Mouse (Mus musculus) lung, postnatal 0 days (tissue): ENCODE data around the gene Hhipl1.

Experiments
- CTCF ChIP-seq: IDR thresholded peaks from 2 replicates; pipeline ENCODE4 v1.5.1; 2016; ENCODE audit warnings: antibody characterized with exemption, mild to moderate bottlenecking
- EP300 ChIP-seq: IDR thresholded peaks from 2 replicates; pipeline ENCODE4 v1.6.1; 2016; ENCODE audit warnings: antibody characterized with exemption, mild to moderate bottlenecking, control low read depth

DNA sequence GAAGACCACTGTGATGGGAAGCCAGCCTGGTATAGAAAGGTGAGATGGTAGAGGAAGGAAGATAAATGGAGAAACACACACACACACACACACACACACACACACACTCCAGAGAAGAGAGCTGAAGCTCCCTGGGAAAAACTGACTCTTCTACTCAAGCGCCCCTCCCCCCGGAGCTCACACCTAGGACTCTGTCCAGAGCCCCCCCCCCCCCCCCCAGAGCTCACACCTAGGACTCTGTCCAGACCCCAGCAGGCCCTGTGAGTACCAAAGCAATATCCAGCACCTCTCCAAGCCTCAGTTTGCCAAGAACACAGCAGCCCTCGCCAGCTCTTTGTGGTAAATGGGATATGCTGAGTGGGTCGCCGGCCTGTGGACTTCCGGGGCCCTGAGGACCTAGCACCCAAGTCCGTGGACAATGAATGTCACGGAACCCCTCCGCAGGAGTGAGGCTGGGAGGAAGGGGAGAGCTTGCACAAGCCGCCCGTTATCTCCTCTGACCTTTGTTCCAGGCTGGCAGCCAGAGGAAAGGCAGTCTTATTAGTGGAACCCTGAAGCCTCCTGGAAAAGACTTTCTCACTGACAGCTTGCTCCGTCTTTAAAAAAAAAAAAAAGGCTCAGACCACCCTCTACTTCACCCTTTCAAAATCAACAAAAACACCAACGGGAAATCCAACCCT lies 35.7 kb upstream of the Hhipl1 start:
- TF ChIP-seq CTCF (no peak), EP300 (no peak)
